In the genomic region with DNA sequence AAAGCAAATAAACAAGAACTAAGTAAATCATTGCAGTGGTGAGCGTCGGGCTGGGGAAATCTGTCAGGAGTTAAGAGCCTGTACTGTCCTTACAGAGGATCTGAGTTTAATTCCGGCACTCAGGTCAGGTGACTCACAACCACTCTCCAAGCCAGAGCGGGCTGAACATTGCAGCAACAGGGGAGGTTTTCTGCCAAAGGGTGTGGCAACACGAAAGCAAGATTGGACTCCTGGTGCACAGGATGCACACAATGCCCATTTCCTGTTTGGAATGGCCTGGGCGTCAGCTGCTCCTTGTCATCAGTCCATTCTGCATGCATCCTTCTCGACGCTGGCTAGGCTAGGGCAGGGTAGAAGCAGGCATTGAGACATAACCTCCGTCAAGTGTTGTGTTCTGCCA, we compare ENCODE assay signal across 9 mouse cellular contexts. TPM values are rescaled to one million over a fixed set of nuclear protein-coding genes. Genes with fewer than 3 reads are reported as not detected.
DNase-seq lines count a peak whose midpoint lies in the region; ATAC-seq and TF ChIP-seq lines count a peak whose summit lies in the region.
"Had no signal": no experiment of that assay in that cellular context is flagged by ENCODE, and none has a peak within 500 bp of the region (broad histone marks: within the 10 kb centered on the region; RNA-seq: fewer than 3 reads in every experiment).

No protein-coding gene starts in this region.

- WGBS in kidney, adult 2 months: 34% methylated on average over 9 of the region's 9 CpGs
- WGBS in kidney, embryonic 14.5 days: 54% methylated on average over 9 of the region's 9 CpGs
- 48% methylated on average over 9 of the region's 9 CpGs for WGBS in intestine, embryonic 14.5 days

- H3ac ChIP-seq in myocyte (ENCODE audit: control insufficient read depth, insufficient read length): no peak overlapping the region

- H3K79me2 ChIP-seq in myocyte (ENCODE audit: control insufficient read depth, insufficient read depth): no peaks in the 10 kb centered on the region

- no peaks in the 10 kb centered on the region for H3K27me3 ChIP-seq in kidney, adult 2 months (replicated peaks; ENCODE audit: control insufficient read depth, insufficient read depth, low read length)
- peaks cover 9% of the 10 kb centered on the region; the same call in 1 of the 2 replicates for H3K27me3 ChIP-seq in kidney, embryonic 14.5 days (ENCODE audit: control insufficient read depth, insufficient read depth, low read length)
- H3K27me3 ChIP-seq in intestine, embryonic 14.5 days (replicated peaks; ENCODE audit: control insufficient read depth, insufficient read depth, low read length): no peaks in the 10 kb centered on the region
- H3K27me3 ChIP-seq in myocyte (ENCODE audit: control insufficient read depth, insufficient read depth, insufficient read length): no peaks in the 10 kb centered on the region
- H3K27me3 ChIP-seq: midbrain, embryonic 12.5 days had no signal

- no peak for ATAC-seq in kidney, embryonic 14.5 days (ENCODE audit: low FRiP score, low TSS enrichment)
- ATAC-seq in intestine, embryonic 14.5 days (replicated peaks; ENCODE audit: low FRiP score, low TSS enrichment, low read depth): 0 out of 2 replicates have a peak, but pooled peaks have one; percentile 26

- H3K4me2 ChIP-seq in kidney, embryonic 14.5 days (replicated peaks; ENCODE audit: low read depth, low read length): no peak overlapping the region
- H3K4me2 ChIP-seq in intestine, embryonic 14.5 days (ENCODE audit: low read length): no peak overlapping the region
- H3K4me2 ChIP-seq in myocyte (ENCODE audit: low read depth): peak overlapping the region; percentile 48
- H3K4me2 ChIP-seq: midbrain, embryonic 12.5 days had no signal

- peak; percentile 54 for DNase-seq in kidney, adult 2 months
- DNase-seq in adrenal gland, postnatal 36 days: peak; percentile 50 to 53
- no peak for DNase-seq in intestine, embryonic 14.5 days (ENCODE audit: low spot score)
- no peak for DNase-seq in right cerebral cortex, postnatal 36 days (ENCODE audit: low spot score in 2 of 2)
- no peak for DNase-seq in left cerebral cortex, postnatal 25 days (ENCODE audit: low spot score in 2 of 2)
- DNase-seq in neural tube, embryonic 10.5 days (ENCODE audit: extremely low spot score, low spot score): no peak

- H3K27ac ChIP-seq in kidney, adult 2 months (ENCODE audit: insufficient read depth, low read depth, low read length): no peak overlapping the region; the same call in 1 of the 2 replicates
- H3K27ac ChIP-seq in kidney, embryonic 14.5 days (ENCODE audit: low read depth, low read length): no peak overlapping the region
- no peak overlapping the region for H3K27ac ChIP-seq in intestine, embryonic 14.5 days (ENCODE audit: low read depth)
- H3K27ac ChIP-seq: midbrain, embryonic 12.5 days had no signal

- no peak for TF ChIP-seq CTCF in kidney, adult 2 months (conservative IDR thresholded peaks at IDR 0.05; ENCODE audit: insufficient read depth, insufficient read length, low read depth, low read length)

- H3K4me1 ChIP-seq in kidney, adult 2 months (ENCODE audit: control insufficient read depth, insufficient read depth, low read length): peaks cover 4% of the 10 kb centered on the region; the same call in 1 of the 2 replicates
- peaks cover 21% of the 10 kb centered on the region for H3K4me1 ChIP-seq in kidney, embryonic 14.5 days (ENCODE audit: control insufficient read depth, insufficient read depth, low read length)
- peaks cover 32% of the 10 kb centered on the region for H3K4me1 ChIP-seq in intestine, embryonic 14.5 days (replicated peaks; ENCODE audit: control insufficient read depth, insufficient read depth, low read length)

- H3K9ac ChIP-seq in kidney, embryonic 14.5 days (ENCODE audit: low read depth, low read length): no peak overlapping the region
- H3K9ac ChIP-seq in intestine, embryonic 14.5 days (ENCODE audit: low read length): no peak overlapping the region
- H3K9ac ChIP-seq: midbrain, embryonic 12.5 days had no signal

- no peaks in the 10 kb centered on the region for H3K36me3 ChIP-seq in kidney, adult 2 months (ENCODE audit: control insufficient read depth, insufficient read depth, low read length)
- H3K36me3 ChIP-seq in kidney, embryonic 14.5 days (ENCODE audit: control insufficient read depth, insufficient read depth, low read length): no peaks in the 10 kb centered on the region
- no peaks in the 10 kb centered on the region for H3K36me3 ChIP-seq in intestine, embryonic 14.5 days (ENCODE audit: control insufficient read depth, insufficient read depth, low read length)
- no peaks in the 10 kb centered on the region for H3K36me3 ChIP-seq in myocyte (ENCODE audit: control insufficient read depth, insufficient read depth)

- intact Hi-C loops in left cerebral cortex, postnatal 25 days (cut with DNase I): no loop called here

- TF ChIP-seq POLR2A in kidney, adult 2 months (IDR thresholded peaks at IDR 0.05; ENCODE audit: low read depth, low read length): no peak
- no peak for TF ChIP-seq POLR2A in myocyte (IDR thresholded peaks at IDR 0.05; ENCODE audit: insufficient read length, low read depth)

- no peak overlapping the region for H3K4me3 ChIP-seq in kidney, adult 2 months (ENCODE audit: insufficient read depth, low read depth, low read length)
- H3K4me3 ChIP-seq in kidney, embryonic 14.5 days (ENCODE audit: low read length): no peak overlapping the region
- no peak overlapping the region for H3K4me3 ChIP-seq in intestine, embryonic 14.5 days (ENCODE audit: low read depth, low read length)
- no peak overlapping the region for H3K4me3 ChIP-seq in myocyte
- H3K4me3 ChIP-seq: midbrain, embryonic 12.5 days had no signal

- no peaks in the 10 kb centered on the region for H3K9me3 ChIP-seq in kidney, embryonic 14.5 days (ENCODE audit: control insufficient read depth, low read length)
- H3K9me3 ChIP-seq in intestine, embryonic 14.5 days (ENCODE audit: control insufficient read depth, low read length): no peaks in the 10 kb centered on the region
- H3K9me3 ChIP-seq: midbrain, embryonic 12.5 days had no signal

TF ChIP-seq in myocyte, 11 proteins besides CTCF, POLR2A, EP300 and RAD21:
- peak in 1 of 3 experiments; percentile 55 for TF ChIP-seq MYOG (IDR thresholded peaks at IDR 0.05; ENCODE audit: control insufficient read depth in 1 of 3, insufficient read depth in 1 of 3, insufficient read length in 2 of 3, low read depth in 2 of 3)
- TF ChIP-seq USF1 (IDR thresholded peaks at IDR 0.05; ENCODE audit: low read depth): no peak
- TF ChIP-seq CEBPB (IDR thresholded peaks at IDR 0.05; ENCODE audit: insufficient read depth, poor library complexity, severe bottlenecking): no peak
- no peak for TF ChIP-seq E2F4 (IDR thresholded peaks at IDR 0.05; ENCODE audit: insufficient read depth)
- no peak for TF ChIP-seq POLR2AphosphoS2 (IDR thresholded peaks at IDR 0.05; ENCODE audit: insufficient read length, low read depth)
- TF ChIP-seq REST (IDR thresholded peaks at IDR 0.05; ENCODE audit: insufficient read depth, insufficient read length): no peak
- no peak for TF ChIP-seq MAX (IDR thresholded peaks at IDR 0.05; ENCODE audit: low read depth)
- peak in 2 of 3 experiments; percentile 34 to 75 for TF ChIP-seq MYOD1 (IDR thresholded peaks at IDR 0.05; ENCODE audit: control insufficient read depth in 1 of 3, insufficient read length in 2 of 3, low read depth in 2 of 3)

RNA-seq across cellular contexts. Expression of a gene that starts 31.6 kb away (rescaled TPM):
- 32.4 and 35.3 TPM in 2 replicates for polyA plus RNA-seq in kidney, adult 2 months (2012; rRNA removed)
- 18.2 and 18.4 TPM in 2 replicates for polyA plus RNA-seq in kidney, embryonic 14.5 days (2014; fragmentation: Nextera tagmentation; extraction: Ambion mirVana)
- total RNA-seq in adrenal gland, postnatal 36 days (2021): 10 to 100 TPM; 26.7 to 29.4 TPM
- polyA plus RNA-seq in intestine, embryonic 14.5 days (2014; fragmentation: Nextera tagmentation; extraction: Ambion mirVana): 16.4 and 16.7 TPM in 2 replicates
- polyA plus RNA-seq in myocyte (2012; fragmentation: generic; extraction: Trizol): 22.6 TPM
- 10 to 100 TPM; 20.1 to 22.3 TPM for total RNA-seq in left cerebral cortex, postnatal 25 days (2021)

RNA-seq across cellular contexts. Expression of a gene that starts 32.0 kb away (rescaled TPM):
- 13.0 and 14.8 TPM in 2 replicates for polyA plus RNA-seq in kidney, adult 2 months (2012; rRNA removed)
- 6.3 and 10.3 TPM in 2 replicates for polyA plus RNA-seq in kidney, embryonic 14.5 days (2014; fragmentation: Nextera tagmentation; extraction: Ambion mirVana)
- 10 to 100 TPM; 19.9 to 23.2 TPM for total RNA-seq in adrenal gland, postnatal 36 days (2021)
- 7.0 and 8.3 TPM in 2 replicates for polyA plus RNA-seq in intestine, embryonic 14.5 days (2014; fragmentation: Nextera tagmentation; extraction: Ambion mirVana)
- polyA plus RNA-seq in myocyte (2012; fragmentation: generic; extraction: Trizol): 15.5 TPM
- total RNA-seq in left cerebral cortex, postnatal 25 days (2021): 10 to 100 TPM; 15.8 to 18.2 TPM

RNA-seq across cellular contexts. Expression of a gene that starts 47.8 kb away (rescaled TPM):
- 0.34 and 0.42 TPM in 2 replicates for polyA plus RNA-seq in kidney, adult 2 months (2012; rRNA removed)
- not detected in 2 replicates for polyA plus RNA-seq in kidney, embryonic 14.5 days (2014; fragmentation: Nextera tagmentation; extraction: Ambion mirVana)
- total RNA-seq in adrenal gland, postnatal 36 days (2021): 1 to 10 TPM; 1.7 to 4.6 TPM
- polyA plus RNA-seq in intestine, embryonic 14.5 days (2014; fragmentation: Nextera tagmentation; extraction: Ambion mirVana): not detected in 2 replicates
- polyA plus RNA-seq in myocyte (2012; fragmentation: generic; extraction: Trizol): not detected
- total RNA-seq in left cerebral cortex, postnatal 25 days (2021): 10 to 100 TPM; 41.0 to 42.0 TPM

RNA-seq across cellular contexts. Expression of a gene that starts 56.1 kb away (rescaled TPM):
- polyA plus RNA-seq in kidney, adult 2 months (2012; rRNA removed): 229 and 239 TPM in 2 replicates
- 81.5 and 110 TPM in 2 replicates for polyA plus RNA-seq in kidney, embryonic 14.5 days (2014; fragmentation: Nextera tagmentation; extraction: Ambion mirVana)
- 10 to 100 TPM; 18.1 to 20.3 TPM for total RNA-seq in adrenal gland, postnatal 36 days (2021)
- polyA plus RNA-seq in intestine, embryonic 14.5 days (2014; fragmentation: Nextera tagmentation; extraction: Ambion mirVana): 157 and 165 TPM in 2 replicates
- polyA plus RNA-seq in myocyte (2012; fragmentation: generic; extraction: Trizol): 16.1 TPM
- total RNA-seq in left cerebral cortex, postnatal 25 days (2021): 10 to 100 TPM; 79.2 to 86.5 TPM

RNA-seq across cellular contexts. Expression of a gene that starts 57.6 kb away (rescaled TPM):
- 18.0 and 21.0 TPM in 2 replicates for polyA plus RNA-seq in kidney, adult 2 months (2012; rRNA removed)
- polyA plus RNA-seq in kidney, embryonic 14.5 days (2014; fragmentation: Nextera tagmentation; extraction: Ambion mirVana): 9.2 and 13.1 TPM in 2 replicates
- total RNA-seq in adrenal gland, postnatal 36 days (2021): 1,000 to 10,000 TPM; 1,168 to 1,492 TPM
- 11.3 and 14.2 TPM in 2 replicates for polyA plus RNA-seq in intestine, embryonic 14.5 days (2014; fragmentation: Nextera tagmentation; extraction: Ambion mirVana)
- polyA plus RNA-seq in myocyte (2012; fragmentation: generic; extraction: Trizol): 13.9 TPM
- total RNA-seq in left cerebral cortex, postnatal 25 days (2021): 10 to 100 TPM; 14.5 to 17.4 TPM

Comparison
In these comparisons a context has a peak if more than half of its experiments do, and no peak if none do; other contexts are left out.
1. DNase-seq: peak in kidney, adult 2 months (single experiment) and adrenal gland, postnatal 36 days (2 of 2); none in intestine, embryonic 14.5 days (single experiment), right cerebral cortex, postnatal 36 days (0 of 2), left cerebral cortex, postnatal 25 days (0 of 2) and neural tube, embryonic 10.5 days (single experiment).